In the genomic region with DNA sequence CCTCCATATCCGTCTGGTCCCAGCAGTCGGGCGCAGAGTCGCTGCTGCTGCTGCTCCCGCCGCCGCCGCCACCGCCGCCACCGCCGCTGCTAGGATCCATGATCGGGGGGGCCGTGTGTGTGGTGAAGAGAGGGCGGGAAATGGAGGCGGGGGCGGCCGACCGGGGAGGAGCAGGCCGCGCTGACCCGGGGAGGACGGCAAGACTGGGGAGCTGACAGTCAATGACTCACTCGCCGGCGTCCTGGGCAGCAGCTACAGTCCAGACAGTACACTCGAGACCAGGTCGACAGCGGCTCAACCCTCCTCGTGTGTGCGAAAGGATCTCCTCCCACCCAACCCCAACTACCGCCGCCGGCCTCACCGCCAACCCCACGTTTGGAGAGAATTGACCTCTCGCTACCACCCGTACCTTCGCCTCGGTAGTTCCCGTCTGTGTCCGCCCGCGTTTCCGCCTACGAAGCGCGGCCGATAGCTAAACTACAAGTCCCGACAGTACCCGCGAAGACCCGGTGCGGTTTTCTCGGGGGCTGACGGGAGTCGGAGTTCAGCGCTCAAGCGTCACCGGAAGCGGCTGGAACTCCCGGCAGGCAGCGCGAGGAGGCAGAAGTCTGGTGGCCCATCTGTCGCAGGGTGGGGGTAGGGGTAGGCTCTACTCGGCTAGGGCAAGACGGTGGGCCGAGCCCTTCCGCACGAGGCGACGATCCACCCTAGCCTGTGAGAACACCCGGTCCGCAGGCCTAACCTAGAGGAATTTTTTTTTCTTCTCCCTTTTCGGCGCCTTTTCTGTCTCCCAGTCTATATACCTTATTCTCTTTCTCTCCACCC, we compare ENCODE assay signal across 8 mouse cellular contexts. TPM values are rescaled to one million over a fixed set of nuclear protein-coding genes. Genes with fewer than 3 reads are reported as not detected.
DNase-seq lines count a peak whose midpoint lies in the region; ATAC-seq and TF ChIP-seq lines count a peak whose summit lies in the region.

A gene (minus strand): TSS at position 428 of the 825 bp plus-strand sequence.

- DNase-seq in CD4-positive helper T cell, adult 2 months (ENCODE audit: low read depth, low spot score) = peak; percentile 98
- DNase-seq in brain, embryonic 18.5 days (ENCODE audit: low read depth, low spot score) = peak; percentile 99
- DNase-seq in kidney, postnatal 0 days (ENCODE audit: low spot score) = peak; percentile 99
- DNase-seq in liver, embryonic 11.5 days (ENCODE audit: low spot score) = peak; percentile 97
- DNase-seq in naive thymus-derived CD4-positive, alpha-beta T cell, adult 2 months (ENCODE audit: low read depth) = peak; percentile 97

- under 1% methylated on average over 75 of the region's 76 CpGs for WGBS in heart, embryonic 12.5 days
- under 1% methylated on average over 71 of the region's 76 CpGs for WGBS in kidney, postnatal 0 days
- WGBS in liver, embryonic 11.5 days = under 1% methylated on average over 75 of the region's 76 CpGs
- under 1% methylated on average over 71 of the region's 76 CpGs for WGBS in stomach, embryonic 14.5 days

- H3K9ac ChIP-seq in heart, embryonic 12.5 days = peak within 1 kb of the TSS; percentile 97
- H3K9ac ChIP-seq in kidney, postnatal 0 days (ENCODE audit: low read depth, low read length) = peak within 1 kb of the TSS; percentile 97
- H3K9ac ChIP-seq in liver, embryonic 11.5 days (ENCODE audit: low read depth, low read length) = peak within 1 kb of the TSS; percentile 97
- H3K9ac ChIP-seq in stomach, embryonic 14.5 days (replicated peaks; ENCODE audit: low read depth, low read length) = peak within 1 kb of the TSS; percentile 95

- H3K4me3 ChIP-seq in heart, embryonic 12.5 days = peak within 1 kb of the TSS; percentile 90
- H3K4me3 ChIP-seq in kidney, postnatal 0 days (replicated peaks; ENCODE audit: low read depth, low read length) = peak within 1 kb of the TSS; percentile 98
- peak within 1 kb of the TSS; percentile 89 for H3K4me3 ChIP-seq in liver, embryonic 11.5 days (ENCODE audit: low read depth, low read length)
- H3K4me3 ChIP-seq in stomach, embryonic 14.5 days (ENCODE audit: low read depth, low read length) = peak within 1 kb of the TSS; percentile 97

- H3K4me2 ChIP-seq in heart, embryonic 12.5 days = peak within 1 kb of the TSS; percentile 69
- H3K4me2 ChIP-seq in kidney, postnatal 0 days (ENCODE audit: low read length) = peak within 1 kb of the TSS; percentile 74
- peak within 1 kb of the TSS; percentile 65 for H3K4me2 ChIP-seq in liver, embryonic 11.5 days
- H3K4me2 ChIP-seq in stomach, embryonic 14.5 days (replicated peaks; ENCODE audit: low read depth, low read length) = peak within 1 kb of the TSS; percentile 65

- no peaks in the 10 kb centered on the region for H3K36me3 ChIP-seq in heart, embryonic 12.5 days
- H3K36me3 ChIP-seq in kidney, postnatal 0 days (ENCODE audit: insufficient read depth, low read length) = no peaks in the 10 kb centered on the region
- no peaks in the 10 kb centered on the region; the same call in 1 of the 2 replicates for H3K36me3 ChIP-seq in liver, embryonic 11.5 days (ENCODE audit: control insufficient read depth, insufficient read depth, low read length)
- no peaks in the 10 kb centered on the region for H3K36me3 ChIP-seq in stomach, embryonic 14.5 days (ENCODE audit: control insufficient read depth, insufficient read depth, low read length)

- no peaks in the 10 kb centered on the region for H3K27me3 ChIP-seq in heart, embryonic 12.5 days (replicated peaks)
- H3K27me3 ChIP-seq in kidney, postnatal 0 days (ENCODE audit: insufficient read depth, low read length) = no peaks in the 10 kb centered on the region
- H3K27me3 ChIP-seq in liver, embryonic 11.5 days (replicated peaks; ENCODE audit: control insufficient read depth, insufficient read depth, low read length) = no peaks in the 10 kb centered on the region
- H3K27me3 ChIP-seq in stomach, embryonic 14.5 days (ENCODE audit: control insufficient read depth, insufficient read depth, low read length) = no peaks in the 10 kb centered on the region

- ATAC-seq in erythroid progenitor cell, adult 5-6 weeks (replicated peaks; ENCODE audit: low FRiP score, poor library complexity, severe bottlenecking) = peak; percentile 97
- ATAC-seq in heart, embryonic 12.5 days (ENCODE audit: insufficient number of reproducible peaks, low FRiP score) = peak; percentile 97
- peak; percentile 96 for ATAC-seq in kidney, postnatal 0 days (replicated peaks; ENCODE audit: low FRiP score, low read depth)
- ATAC-seq in liver, embryonic 11.5 days (replicated peaks; ENCODE audit: low FRiP score) = peak; percentile 97
- peak; percentile 96 for ATAC-seq in stomach, embryonic 14.5 days (ENCODE audit: insufficient number of reproducible peaks, insufficient read depth, low FRiP score, low read depth)

- 0 out of 2 replicates have a peak, but pooled peaks have one; percentile 2 for TF ChIP-seq CTCF in kidney, postnatal 0 days (IDR thresholded peaks at IDR 0.05; ENCODE audit: low read depth)

- H3K4me1 ChIP-seq in heart, embryonic 12.5 days (replicated peaks) = peaks cover 11% of the 10 kb centered on the region
- peaks cover 15% of the 10 kb centered on the region; the same call in 1 of the 2 replicates for H3K4me1 ChIP-seq in kidney, postnatal 0 days (replicated peaks; ENCODE audit: insufficient read depth, low read length)
- H3K4me1 ChIP-seq in liver, embryonic 11.5 days (replicated peaks; ENCODE audit: control insufficient read depth, insufficient read depth, low read length) = peaks cover 6% of the 10 kb centered on the region; the same call in 1 of the 2 replicates
- H3K4me1 ChIP-seq in stomach, embryonic 14.5 days (ENCODE audit: control insufficient read depth, insufficient read depth, low read length) = peaks cover 10% of the 10 kb centered on the region; the same call in 1 of the 2 replicates

- H3K27ac ChIP-seq in heart, embryonic 12.5 days (ENCODE audit: poor library complexity, severe bottlenecking) = peak within 1 kb of the TSS; percentile 90
- peak within 1 kb of the TSS; percentile 98 for H3K27ac ChIP-seq in kidney, postnatal 0 days
- peak within 1 kb of the TSS; percentile 91 for H3K27ac ChIP-seq in liver, embryonic 11.5 days (ENCODE audit: low read depth, low read length)
- peak within 1 kb of the TSS; percentile 94 for H3K27ac ChIP-seq in stomach, embryonic 14.5 days (ENCODE audit: low read length)

- no peaks in the 10 kb centered on the region for H3K9me3 ChIP-seq in heart, embryonic 12.5 days (replicated peaks)
- H3K9me3 ChIP-seq in kidney, postnatal 0 days (replicated peaks; ENCODE audit: low read length) = no peaks in the 10 kb centered on the region
- no peaks in the 10 kb centered on the region for H3K9me3 ChIP-seq in liver, embryonic 11.5 days (ENCODE audit: control insufficient read depth, low read length)
- H3K9me3 ChIP-seq in stomach, embryonic 14.5 days (ENCODE audit: control insufficient read depth, low read depth, low read length) = no peaks in the 10 kb centered on the region

RNA-seq across cellular contexts. Expression of the gene that starts here (rescaled TPM):
- total RNA-seq in erythroid progenitor cell, adult 5-6 weeks (2015; ENCODE audit: low replicate concordance) = 105 and 130 TPM in 2 replicates
- total RNA-seq in erythroid progenitor cell, adult 5-6 weeks (2017; ENCODE audit: low replicate concordance) = 31.5 and 32.0 TPM in 2 replicates
- 74.9 and 77.5 TPM in 2 replicates for polyA plus RNA-seq in heart, embryonic 12.5 days (2016; fragmentation: Nextera tagmentation; extraction: Ambion mirVana)
- polyA plus RNA-seq in kidney, postnatal 0 days (2015; fragmentation: Nextera tagmentation; extraction: Ambion mirVana) = 65.1 and 67.6 TPM in 2 replicates
- 126 and 129 TPM in 2 replicates for polyA plus RNA-seq in liver, embryonic 11.5 days (2014; fragmentation: Nextera tagmentation; extraction: Ambion mirVana)
- polyA plus RNA-seq in stomach, embryonic 14.5 days (2014; fragmentation: Nextera tagmentation; extraction: Ambion mirVana) = 79.1 and 79.8 TPM in 2 replicates

Comparison
In these comparisons a context has a peak if more than half of its experiments do, and no peak if none do; other contexts are left out.
1. Peak in every context shown above with its lines: DNase-seq, ATAC-seq, H3K4me3 ChIP-seq and H3K27ac ChIP-seq.